Mouse (Mus musculus): Measurements from ENCODE around the gene Pla1a.
A peak's percentile ranks its signal among the peaks of the same experiment; 100 is the strongest.

Pla1a gene

GRCm38 (mm10) chr16:38349881-38350280, 83.1 kb downstream of the Pla1a start:
- ATAC-seq (ENCODE audit: insufficient number of reproducible peaks, low FRiP score, low TSS enrichment), result no peak

DNA sequence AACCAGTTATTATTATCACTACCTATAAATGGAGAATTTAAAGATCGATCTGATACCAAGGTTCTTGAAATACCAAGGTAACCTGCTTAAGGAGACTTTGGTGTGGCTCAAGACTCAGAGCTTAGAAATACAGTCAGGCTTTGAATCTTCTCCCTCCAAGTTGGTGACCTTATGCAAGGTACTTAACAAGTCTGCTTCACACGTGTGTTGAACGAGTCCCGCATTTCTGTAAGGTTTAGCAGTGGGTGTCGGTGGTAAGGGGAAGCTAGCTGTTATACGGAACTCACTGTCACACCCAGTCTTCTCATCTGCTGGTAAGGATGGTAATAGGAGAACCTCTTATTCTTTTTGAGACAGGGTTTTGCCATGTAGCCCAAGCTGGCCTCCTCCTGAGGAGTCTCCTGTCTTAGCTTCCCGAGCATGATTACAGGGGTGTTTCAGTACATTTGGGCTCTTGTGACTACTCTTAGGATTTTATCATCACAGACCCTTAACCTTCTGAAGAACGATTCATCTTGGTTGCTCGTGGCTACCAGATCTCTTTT, 84.7 kb downstream of the Pla1a start:
- no peak for ATAC-seq (ENCODE audit: insufficient number of reproducible peaks, low FRiP score, low TSS enrichment)

DNA sequence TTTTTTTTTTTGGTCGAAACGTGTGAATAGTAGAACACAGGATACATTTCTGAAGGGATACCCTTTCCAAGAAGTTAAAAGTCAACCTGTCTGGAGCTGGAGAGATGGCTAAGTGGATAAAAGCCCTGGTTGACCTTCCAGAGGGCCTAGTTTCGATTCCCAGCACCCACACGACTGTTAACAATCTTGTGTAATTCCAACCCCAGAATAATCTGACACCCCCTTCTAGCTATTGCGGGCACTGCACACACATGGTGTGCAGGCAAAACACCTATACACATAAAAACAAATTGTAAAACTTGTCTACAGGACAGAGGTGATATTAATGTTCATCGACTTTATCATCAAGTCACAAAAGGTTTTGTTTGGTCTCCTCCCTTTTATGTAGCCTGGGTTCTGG, 85.4 kb downstream of the Pla1a start:
- no peak for ATAC-seq (ENCODE audit: insufficient number of reproducible peaks, low FRiP score, low TSS enrichment)

GRCm38 (mm10) chr16:38346529-38347325, 86.2 kb downstream of the Pla1a start, which contains the start of the genes Cox17 and Gm21987:
TSS of gene Cox17 (plus strand) at chr16:38346991.
TSS of gene Gm21987 (plus strand) at chr16:38347040.
- peak; percentile 98 for ATAC-seq (ENCODE audit: insufficient number of reproducible peaks, low FRiP score, low TSS enrichment)

All from cerebellum, adult (tissue).